Mouse (Mus musculus): Measurements from ENCODE around the gene 1600014C23Rik.

GRCm38 (mm10) chr17:45684667-45685131 lies 48.9 kb downstream of the 1600014C23Rik start:
- TF ChIP-seq CTCF (IDR thresholded peaks at IDR 0.05; ENCODE audit: low read depth, low read length), result no peak
- TF ChIP-seq POLR2A (IDR thresholded peaks at IDR 0.05; ENCODE audit: borderline replicate concordance, low read depth, low read length), result no peak

Measured in bone marrow macrophage, adult 2 months (primary cell).